Mouse (Mus musculus) ES-CJ7 (cell line): ENCODE results near the gene Tnfsf9.

Source experiments
- DNase-seq: peaks from one replicate; pipeline ENCODE4 v3.0.0; 2011; ENCODE audit warnings: low read depth, low spot score

Tnfsf9 gene

GRCm38 (mm10) chr17:57095855-57096622 is 9.1 kb upstream of the Tnfsf9 start:
- DNase-seq: peak; percentile 88

- DNase-seq: peak; percentile 79
Measured at GRCm38 (mm10) chr17:57096623-57096920, 8.6 kb upstream of the Tnfsf9 start.

DNA sequence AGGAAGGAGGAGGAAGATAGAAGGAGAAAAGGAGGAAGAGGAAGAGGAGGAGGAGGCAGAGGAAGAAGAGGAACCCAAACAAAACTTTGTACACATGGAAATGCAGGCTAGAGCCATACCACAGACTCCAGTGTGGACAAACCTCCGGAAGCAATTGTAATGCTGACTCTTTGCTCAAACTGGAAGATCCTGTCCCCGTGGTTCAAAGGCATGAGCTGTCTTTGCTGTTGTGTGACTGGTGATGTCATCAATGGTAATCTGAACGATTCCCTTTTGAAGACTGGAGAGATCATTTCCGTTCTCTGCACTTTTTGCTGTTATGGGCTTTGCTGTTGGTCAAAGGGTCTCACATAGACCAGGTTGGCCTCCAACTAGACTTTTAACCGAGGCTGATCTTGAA is 6.8 kb upstream of the Tnfsf9 start:
- DNase-seq: no peak

DNA sequence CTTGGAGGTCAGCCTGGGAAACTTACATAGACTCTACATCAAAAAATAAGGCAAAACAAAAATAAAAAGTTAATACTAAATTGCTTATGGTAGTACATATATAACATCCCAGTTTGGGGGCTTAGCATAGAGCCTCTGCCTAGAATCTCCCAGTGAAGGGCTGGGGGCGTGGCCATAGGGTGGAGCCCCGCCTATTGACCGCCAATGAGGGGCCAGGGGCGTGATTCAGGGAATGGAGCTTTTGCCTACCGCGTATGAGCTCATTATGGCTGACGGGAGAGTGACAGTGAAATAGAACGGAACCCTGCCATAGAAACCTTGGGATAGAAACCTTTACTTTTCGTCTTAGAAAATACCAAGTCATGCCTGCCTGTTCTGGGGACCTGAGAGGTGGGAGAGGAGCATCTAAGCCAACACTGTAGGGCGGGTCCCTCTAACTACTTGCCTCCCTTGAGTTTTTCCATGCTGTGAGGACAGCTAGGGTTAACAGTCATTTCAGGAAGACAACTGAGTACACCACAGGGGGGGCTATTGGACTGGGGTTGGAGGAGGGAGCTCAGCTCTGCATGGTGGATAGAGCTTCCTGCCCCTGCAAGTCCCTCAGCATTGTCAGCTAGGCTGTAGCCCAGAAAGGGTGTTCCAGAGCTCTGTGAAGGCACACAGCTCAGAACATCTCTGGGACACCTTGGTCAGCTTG is 5.3 kb upstream of the Tnfsf9 start:
- DNase-seq: peak; percentile 79

GRCm38 (mm10) chr17:57102276-57102675 is 2.8 kb upstream of the Tnfsf9 start:
- no peak for DNase-seq

DNA sequence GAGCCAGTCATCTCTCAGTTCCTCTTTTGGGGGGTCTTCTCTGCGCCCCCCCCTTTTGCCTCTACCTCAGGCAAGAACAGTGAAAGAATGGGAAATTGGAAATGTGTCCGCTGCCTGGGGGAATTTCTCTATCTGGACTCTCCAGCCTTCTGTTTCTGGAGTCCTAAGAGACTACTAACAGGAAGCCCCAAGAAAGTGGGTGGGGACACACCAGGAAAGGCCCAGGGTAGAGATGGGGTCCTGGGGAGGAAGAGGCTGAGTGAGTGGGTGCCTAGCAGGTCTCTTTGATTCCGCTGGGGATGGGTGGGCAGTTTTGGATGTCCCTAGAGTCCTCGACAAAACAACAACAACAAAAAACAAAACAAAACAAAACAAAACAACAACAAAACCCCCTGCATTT is 629 bp upstream of the Tnfsf9 start:
- DNase-seq: no peak

DNA sequence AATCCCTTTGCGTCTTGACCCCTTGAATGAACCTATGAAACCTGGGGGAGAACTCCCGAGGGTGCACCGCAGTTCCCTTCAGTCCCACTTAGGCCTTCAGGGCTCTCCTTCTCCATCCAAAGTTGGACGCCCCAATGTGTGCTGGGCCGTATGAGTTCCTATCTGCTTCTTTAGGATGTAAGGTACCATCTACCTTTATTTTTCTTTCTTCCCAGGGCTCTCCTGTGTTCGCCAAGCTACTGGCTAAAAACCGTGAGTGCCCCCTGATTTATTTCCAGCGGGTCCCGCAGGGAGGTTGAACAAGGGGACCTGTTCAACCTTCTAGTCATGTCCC is 877 bp downstream of the Tnfsf9 start:
- no peak for DNase-seq

DNA sequence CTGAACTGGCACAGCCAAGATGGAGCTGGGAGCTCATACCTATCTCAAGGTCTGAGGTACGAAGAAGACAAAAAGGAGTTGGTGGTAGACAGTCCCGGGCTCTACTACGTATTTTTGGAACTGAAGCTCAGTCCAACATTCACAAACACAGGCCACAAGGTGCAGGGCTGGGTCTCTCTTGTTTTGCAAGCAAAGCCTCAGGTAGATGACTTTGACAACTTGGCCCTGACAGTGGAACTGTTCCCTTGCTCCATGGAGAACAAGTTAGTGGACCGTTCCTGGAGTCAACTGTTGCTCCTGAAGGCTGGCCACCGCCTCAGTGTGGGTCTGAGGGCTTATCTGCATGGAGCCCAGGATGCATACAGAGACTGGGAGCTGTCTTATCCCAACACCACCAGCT is 1.9 kb downstream of the Tnfsf9 start:
- DNase-seq: no peak

- DNase-seq: no peak
Measured at GRCm38 (mm10) chr17:57108040-57108665, 3.0 kb downstream of the Tnfsf9 start.

- no peak for DNase-seq
Measured at GRCm38 (mm10) chr17:57108666-57109171, 3.6 kb downstream of the Tnfsf9 start.

DNA sequence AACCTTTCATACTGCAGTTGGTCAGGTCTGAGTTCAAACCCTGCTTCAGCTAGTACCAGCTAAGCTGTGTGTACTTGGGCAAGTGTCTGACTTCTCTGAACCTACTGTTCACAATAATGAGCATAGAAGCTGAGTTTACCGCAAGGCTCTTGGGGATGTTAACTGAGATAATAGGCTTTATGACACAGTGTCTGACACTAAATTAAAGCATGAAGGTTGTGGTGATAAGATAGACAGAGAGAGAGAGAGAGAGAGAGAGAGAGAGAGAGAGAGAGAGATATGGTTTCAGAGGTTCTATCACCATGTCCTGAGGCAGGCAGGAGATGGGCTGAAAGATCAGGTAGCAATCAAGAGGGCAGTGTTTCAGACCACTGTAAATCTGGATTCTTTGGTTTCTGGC is 4.9 kb downstream of the Tnfsf9 start:
- DNase-seq: no peak

DNA sequence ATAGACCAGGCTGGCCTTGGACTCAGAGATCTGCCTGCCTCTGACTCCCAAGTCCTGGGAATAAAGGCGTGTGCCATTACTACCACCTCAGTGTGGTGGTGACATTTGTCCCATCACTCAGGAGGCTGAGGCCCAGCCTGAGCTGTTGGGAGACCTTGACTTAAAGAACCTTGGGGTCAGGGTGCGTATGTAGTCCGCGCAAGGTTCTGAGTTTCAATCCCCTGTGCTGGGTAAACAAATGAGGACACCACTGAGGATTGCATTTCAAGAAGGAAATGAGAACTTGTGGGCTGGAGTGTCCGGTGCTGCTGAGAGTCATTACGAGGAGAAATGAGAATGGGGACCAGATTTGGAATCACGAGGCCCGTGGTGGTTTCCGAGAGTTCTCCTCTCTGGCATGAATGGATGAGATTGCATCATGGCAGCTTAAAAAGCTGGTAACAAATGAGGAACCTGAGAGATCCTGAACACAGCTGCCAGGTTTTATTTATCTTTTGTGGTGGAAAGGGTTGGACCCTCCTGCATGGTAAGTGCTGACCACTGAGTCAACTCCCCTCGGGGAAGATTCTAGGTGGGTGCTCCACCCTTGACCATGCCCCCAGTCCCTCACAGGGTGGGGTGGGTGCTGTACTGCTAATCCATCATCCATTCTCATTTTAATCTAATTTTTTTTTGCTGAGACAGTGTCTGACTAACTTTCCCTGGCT is 7.8 kb downstream of the Tnfsf9 start:
- DNase-seq: no peak

- DNase-seq: no peak
Measured at GRCm38 (mm10) chr17:57116801-57117200, 11.7 kb downstream of the Tnfsf9 start.

DNA sequence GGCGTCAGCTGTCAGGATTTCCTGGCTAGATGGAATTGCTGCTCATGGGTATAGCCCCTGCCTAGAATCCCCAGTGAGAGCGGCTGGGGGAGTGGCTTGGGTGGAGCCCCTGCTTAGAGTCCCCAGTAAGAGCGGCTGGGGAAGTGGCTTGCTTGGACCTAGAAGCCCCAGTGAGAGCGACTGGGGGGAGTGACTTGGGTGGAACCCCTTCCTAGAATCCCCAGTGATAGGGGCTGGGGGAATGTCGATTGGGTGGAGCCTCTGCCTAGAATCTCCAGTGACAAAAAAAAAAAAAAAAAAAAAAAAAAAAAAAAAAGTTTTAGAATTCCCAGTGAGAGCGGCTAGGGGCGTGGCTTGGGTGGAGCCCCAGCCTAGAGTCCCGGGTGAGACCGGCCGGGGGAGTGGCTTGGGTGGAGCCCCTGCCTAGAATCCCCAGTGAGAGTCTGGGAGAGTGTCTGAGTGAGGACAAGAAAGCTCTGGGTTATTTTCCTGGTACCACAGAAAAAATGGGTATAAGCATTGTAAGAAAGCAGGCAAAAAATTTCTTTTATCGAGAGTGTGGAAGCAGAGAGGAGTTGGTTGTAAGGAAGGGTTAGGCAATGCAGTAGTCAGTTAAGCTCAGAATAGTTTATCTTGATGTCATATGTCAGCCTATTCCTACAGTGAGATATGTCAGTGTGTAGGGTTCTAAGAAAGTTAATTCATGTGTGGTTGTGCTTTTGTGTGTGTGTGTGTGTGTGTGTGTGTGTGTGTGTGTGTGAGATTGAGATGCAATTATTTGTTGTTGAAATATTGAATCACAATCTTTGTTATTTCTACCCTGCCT is 13.6 kb downstream of the Tnfsf9 start:
- DNase-seq: peak; percentile 94

GRCm38 (mm10) chr17:57121856-57122255 is 16.7 kb downstream of the Tnfsf9 start:
- peak; percentile 70 for DNase-seq

- no peak for DNase-seq
Measured at GRCm38 (mm10) chr17:57123192-57124118, 18.3 kb downstream of the Tnfsf9 start.

GRCm38 (mm10) chr17:57124792-57125191 is 19.7 kb downstream of the Tnfsf9 start:
- no peak for DNase-seq

DNA sequence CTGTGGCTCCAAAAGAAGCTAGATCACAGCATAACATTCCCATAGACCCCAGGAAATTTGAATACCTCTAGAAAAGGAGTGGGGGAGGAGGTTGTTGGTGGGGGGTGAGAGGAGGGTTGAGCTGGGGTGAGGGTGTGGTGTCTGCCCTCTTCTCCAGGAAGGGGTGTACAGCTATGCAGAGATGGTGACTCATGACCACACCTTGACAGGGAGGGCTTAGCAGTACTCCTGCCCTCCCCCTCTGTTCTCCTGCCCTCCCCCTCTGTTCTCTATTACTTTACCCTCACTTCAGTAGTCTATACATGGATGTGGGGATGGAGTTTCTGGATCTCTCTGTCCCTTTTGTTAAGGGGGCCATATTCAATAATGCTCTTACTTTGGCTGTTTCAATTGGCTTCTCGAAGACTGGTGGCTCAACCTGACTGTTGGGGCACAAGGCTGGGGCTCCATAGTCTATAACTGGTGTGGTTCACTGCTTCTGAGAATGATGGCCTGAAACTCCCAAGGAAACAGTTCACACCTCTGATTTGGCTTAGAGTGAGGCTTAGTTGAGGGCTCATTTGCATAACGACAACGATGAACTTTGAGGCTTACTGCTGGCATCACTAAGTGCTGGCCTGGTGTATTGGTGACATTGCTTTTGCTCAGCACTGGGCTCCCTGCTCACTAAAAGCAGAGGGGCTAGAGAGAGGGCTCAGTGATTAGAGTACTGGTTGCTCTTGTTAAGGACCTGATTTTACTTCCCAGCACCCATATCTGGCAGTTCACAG is 20.9 kb downstream of the Tnfsf9 start:
- no peak for DNase-seq

- DNase-seq: no peak
Measured at GRCm38 (mm10) chr17:57131793-57132192, 26.7 kb downstream of the Tnfsf9 start.
